Mouse (Mus musculus): Measurements from ENCODE around the gene Olfr95.

DNA sequence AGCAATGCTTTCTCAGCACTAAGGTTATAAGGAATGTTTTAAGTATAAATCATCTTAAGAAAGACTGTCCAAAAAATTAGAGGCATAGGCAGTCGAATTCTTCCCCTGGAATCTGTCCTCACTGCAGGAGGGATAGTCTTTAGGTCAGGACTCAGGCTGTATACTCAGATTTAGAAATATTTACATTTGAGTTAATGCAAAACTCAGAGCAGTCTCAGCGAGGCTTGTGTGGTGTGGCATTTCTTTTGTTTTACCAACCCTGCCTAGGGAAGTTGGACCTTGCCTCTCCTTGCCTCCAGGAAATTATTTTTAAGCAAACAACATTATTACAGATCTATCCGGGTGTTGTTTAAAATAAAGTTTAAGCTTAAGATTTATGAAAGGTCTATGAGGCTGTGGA, 29.3 kb upstream of the Olfr95 start:
- TF ChIP-seq CTCF (conservative IDR thresholded peaks at IDR 0.05; ENCODE audit: insufficient read depth, insufficient read length, low read depth, low read length), result no peak
- no peak for TF ChIP-seq POLR2A (IDR thresholded peaks at IDR 0.05; ENCODE audit: low read depth, low read length)
